Mouse (Mus musculus) stomach, adult 2 months (tissue): ENCODE results near the gene Fibcd1. TPM values are rescaled to one million over a fixed set of nuclear protein-coding genes. Genes with fewer than 3 reads are reported as not detected.

ENCODE experiments used
- polyA plus RNA-seq: library from polyadenylated mRNA; depleted of rRNA; stranded (reverse); fragments of >200 nt; gene quantifications from 2 replicates; pipeline ENCODE4 v1.2.3, GENCODE M21; 2012; rRNA removed

The Fibcd1 gene
- 0.05 and 0.11 TPM in 2 replicates for polyA plus RNA-seq

GRCm38 (mm10) chr2:31845896-31846691 lies at the start of gene Fibcd1:
Fibcd1 (minus strand) TSS chr2:31846005.

GRCm38 (mm10) chr2:31887030-31887429 lies 41.2 kb upstream of the Fibcd1 start, which contains the start of gene Lamc3:
Lamc3 (plus strand) TSS chr2:31887291.

GRCm38 (mm10) chr2:31810444-31810843 lies 35.4 kb downstream of the Fibcd1 start, which contains the start of gene Qrfp:
Qrfp (minus strand) TSS chr2:31810580.

Other genes starting within 250 kb of the Fibcd1 start
- gene Prdm12, start 206.0 kb downstream of the Fibcd1 start, polyA plus RNA-seq = not detected in 2 replicates
- 1.2 and 2.0 TPM in 2 replicates for gene Exosc2, start 175.3 kb downstream of the Fibcd1 start, polyA plus RNA-seq
- gene Abl1, start 157.6 kb downstream of the Fibcd1 start, polyA plus RNA-seq = 19.6 and 23.1 TPM in 2 replicates
- gene Qrfp, start 35.4 kb downstream of the Fibcd1 start, polyA plus RNA-seq = not detected in 2 replicates
- 0.86 and 1.4 TPM in 2 replicates for gene Lamc3, start 41.3 kb upstream of the Fibcd1 start, polyA plus RNA-seq
- 2.1 and 9.8 TPM in 2 replicates for gene Aif1l, start 104.1 kb upstream of the Fibcd1 start, polyA plus RNA-seq
- gene Nup214, start 128.4 kb upstream of the Fibcd1 start, polyA plus RNA-seq = 18.2 and 19.7 TPM in 2 replicates
- gene Fam78a, start 238.9 kb upstream of the Fibcd1 start, polyA plus RNA-seq = 0.41 and 0.57 TPM in 2 replicates
- gene Plpp7, start 249.5 kb upstream of the Fibcd1 start, polyA plus RNA-seq = 3.8 and 5.5 TPM in 2 replicates